Mouse (Mus musculus) heart, embryonic 11.5 days (tissue): Measurements from ENCODE around the gene Junb. TPM values are rescaled to one million over a fixed set of nuclear protein-coding genes. Genes with fewer than 3 reads are reported as not detected.

Source experiments
- ATAC-seq: fragments of 200-750 bp; cut with Nextera tagmentation; replicated peaks from 2 replicates; pipeline ENCODE4 v1.8.0; 2017; ENCODE audit warnings: moderate library complexity; ENCODE audit not compliant: insufficient number of reproducible peaks, low FRiP score, low TSS enrichment
- H3K27ac ChIP-seq: fragments of 300-500 bp; sonication (generic); 2 replicates; pipeline ENCODE4 v1.5.1; 2014; ENCODE audit warnings: mild to moderate bottlenecking, low read depth, low read length
- H3K27me3 ChIP-seq: fragments of 300-500 bp; sonication (generic); 2 replicates; pipeline ENCODE4 v1.6.1; 2014; ENCODE audit warnings: mild to moderate bottlenecking, low read length, mixed read lengths; ENCODE audit not compliant: control insufficient read depth, insufficient read depth
- H3K36me3 ChIP-seq: fragments of 300-500 bp; sonication (generic); 2 replicates; pipeline ENCODE4 v1.6.1; 2014; ENCODE audit warnings: mild to moderate bottlenecking, low read length, moderate library complexity, mixed read lengths; ENCODE audit not compliant: control insufficient read depth, insufficient read depth
- H3K4me1 ChIP-seq: fragments of 300-500 bp; sonication (generic); 2 replicates; pipeline ENCODE4 v1.6.1; 2014; ENCODE audit warnings: low read length; ENCODE audit not compliant: control insufficient read depth, insufficient read depth
- H3K4me2 ChIP-seq: fragments of 300-500 bp; sonication (generic); 2 replicates; pipeline ENCODE4 v1.6.1; 2014; ENCODE audit warnings: mild to moderate bottlenecking, moderate library complexity
- H3K4me3 ChIP-seq: fragments of 300-500 bp; sonication (generic); 2 replicates; pipeline ENCODE4 v1.5.1; 2014; ENCODE audit warnings: low read depth, low read length
- H3K9ac ChIP-seq: fragments of 300-500 bp; sonication (generic); 2 replicates; pipeline ENCODE4 v1.6.1; 2014; ENCODE audit warnings: mild to moderate bottlenecking, low read depth, low read length, moderate library complexity
- H3K9me3 ChIP-seq: fragments of 300-500 bp; sonication (generic); replicated peaks from 2 replicates; pipeline ENCODE4 v1.6.1; 2016; ENCODE audit warnings: low read length; ENCODE audit not compliant: control insufficient read depth
- WGBS: fragments of 180-500 bp; shearing (Covaris S2); extraction: QIAGEN DNeasy Blood & Tissue Kit; methylation state at CpG from one replicate; pipeline ENCODE4 v1.1.7; 2014; ENCODE audit not compliant: insufficient replicate concordance; 5-methylcytosine and 5-hydroxymethylcytosine counted together
- polyA plus RNA-seq: library from polyadenylated mRNA; unstranded; fragments of >200 nt; fragmentation: Nextera tagmentation; extraction: Ambion mirVana; gene quantifications from 2 replicates; pipeline ENCODE4 v1.2.1, GENCODE M21; 2014

The Junb gene
- polyA plus RNA-seq, 1 experiment from 2014 or later = 7.6 TPM

DNA sequence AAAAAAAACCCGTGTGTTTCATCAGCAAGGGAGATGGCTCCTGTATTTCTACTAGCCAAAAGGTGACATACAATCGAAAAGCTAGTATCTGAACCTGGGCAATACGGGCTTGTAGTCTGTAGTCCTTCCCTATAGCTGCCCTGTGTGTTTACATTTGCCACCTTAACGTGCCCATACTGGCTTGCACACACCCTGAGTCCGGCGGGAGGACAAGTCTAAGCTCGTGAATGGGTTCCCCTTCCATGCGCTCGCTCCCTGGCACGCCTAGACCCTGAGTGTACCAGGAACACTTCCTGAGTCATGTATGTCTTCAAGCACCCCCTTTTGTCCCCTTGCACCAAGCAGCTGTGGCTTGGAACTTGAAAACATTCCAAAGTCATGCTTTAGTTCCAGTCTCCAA, 38.2 kb upstream of the Junb start:
- 71% methylated on average over 10 of the region's 10 CpGs for WGBS
- no peak overlapping the region for H3K27ac ChIP-seq
- H3K9ac ChIP-seq = no peak overlapping the region
- H3K36me3 ChIP-seq = peaks cover 10% of the 10 kb centered on the region
- no peaks in the 10 kb centered on the region for H3K9me3 ChIP-seq
- H3K4me2 ChIP-seq = no peak overlapping the region
- no peaks in the 10 kb centered on the region for H3K4me1 ChIP-seq
- H3K4me3 ChIP-seq = no peak overlapping the region
- peaks cover 25% of the 10 kb centered on the region for H3K27me3 ChIP-seq
- ATAC-seq = no peak

DNA sequence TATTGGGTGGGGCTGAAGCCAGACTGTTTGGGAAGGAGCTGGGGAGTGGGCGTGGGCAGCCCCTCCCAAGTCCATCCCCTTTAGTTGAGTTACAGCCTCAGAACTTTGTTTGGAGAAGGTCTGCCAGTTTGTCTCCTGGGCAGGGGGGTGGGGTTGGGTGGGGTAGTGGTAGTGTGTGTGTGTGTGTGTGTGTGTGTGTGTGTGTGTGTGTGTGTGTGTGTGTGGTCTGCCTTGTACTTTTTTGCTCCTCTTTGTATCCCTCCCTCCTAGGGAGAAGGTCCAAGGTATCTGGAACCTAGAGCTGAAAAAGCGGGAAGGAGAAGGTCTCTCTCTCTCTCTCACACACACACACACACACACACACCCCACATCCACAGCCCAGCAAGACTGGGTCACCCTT, 35.9 kb upstream of the Junb start, which contains the start of gene Best2:
Gene Best2 (minus strand): TSS at position 101 of the 400 bp plus-strand sequence.
- no peaks in the 10 kb centered on the region for H3K4me1 ChIP-seq
- peak within 1 kb of the TSS; percentile 30 for H3K4me3 ChIP-seq
- 45% methylated on average over 2 of the region's 2 CpGs for WGBS
- no peaks in the 10 kb centered on the region for H3K9me3 ChIP-seq
- H3K27me3 ChIP-seq = peaks cover 43% of the 10 kb centered on the region
- no peak within 1 kb of the TSS for H3K9ac ChIP-seq
- peaks cover 7% of the 10 kb centered on the region for H3K36me3 ChIP-seq
- no peak within 1 kb of the TSS for H3K27ac ChIP-seq
- ATAC-seq = no peak
- H3K4me2 ChIP-seq = peak within 1 kb of the TSS; percentile 55

DNA sequence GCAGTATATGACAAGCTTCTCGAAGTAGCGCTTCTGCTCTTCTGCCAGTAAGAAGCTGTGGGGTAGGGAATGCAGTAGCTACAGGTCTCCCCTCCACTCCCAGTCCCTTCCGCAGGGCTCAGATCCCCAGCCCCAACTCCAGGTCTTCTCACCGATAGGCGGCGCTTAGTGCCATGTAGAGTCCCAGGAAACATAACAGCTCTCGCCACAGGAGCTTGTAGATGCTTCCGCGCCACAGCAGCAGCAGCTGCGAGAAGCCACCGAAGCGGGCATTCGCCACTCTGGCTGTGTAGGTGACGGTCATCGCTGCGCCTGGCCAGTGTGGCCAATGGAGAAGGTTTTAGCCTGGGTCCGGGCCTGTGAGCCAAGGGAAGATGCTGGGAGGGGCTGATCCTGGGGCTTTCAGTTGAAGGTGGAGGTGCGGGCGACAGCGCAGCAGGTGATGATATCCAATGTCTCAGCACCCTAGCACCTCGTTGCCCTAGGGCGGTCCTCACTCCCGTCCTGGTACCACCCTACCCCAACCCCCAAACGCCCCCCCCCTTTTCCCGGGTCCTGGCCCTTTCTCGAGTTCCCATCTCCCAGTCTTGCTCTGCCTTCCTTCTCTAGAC, 34.8 kb upstream of the Junb start:
- Histone ChIP-seq H3K4me2 (peak overlapping the region; percentile 55), H3K9ac (no peak overlapping the region), H3K36me3 (no peaks in the 10 kb centered on the region; the same call in 1 of the 2 replicates), H3K4me3 (peak overlapping the region; percentile 30), H3K27me3 (peaks cover 52% of the 10 kb centered on the region), H3K4me1 (no peaks in the 10 kb centered on the region), H3K27ac (no peak overlapping the region), H3K9me3 (no peaks in the 10 kb centered on the region)
- 5% methylated on average over 24 of the region's 26 CpGs for WGBS
- ATAC-seq = no peak

DNA sequence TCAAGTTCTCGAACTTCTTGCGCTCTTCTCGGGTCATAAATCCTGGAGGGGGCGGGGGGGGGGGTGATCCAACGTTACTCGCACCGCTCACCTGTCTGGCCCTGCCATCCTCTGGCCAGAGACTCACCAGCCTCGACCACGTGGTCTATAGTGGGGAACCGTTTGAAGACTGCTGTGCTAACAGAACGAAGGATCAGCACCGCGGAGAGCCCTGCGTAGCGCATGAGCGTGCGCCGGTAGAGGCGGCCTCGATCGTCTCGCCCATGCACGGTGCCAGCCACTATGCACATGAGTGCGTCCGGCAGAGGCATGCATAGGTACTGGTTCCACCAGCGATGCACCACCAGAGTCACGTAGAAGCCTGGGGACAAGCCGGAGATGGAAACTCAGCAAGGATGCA, 32.7 kb upstream of the Junb start:
- Histone ChIP-seq H3K27ac (no peak overlapping the region), H3K4me3 (no peak overlapping the region), H3K27me3 (peaks cover 68% of the 10 kb centered on the region), H3K4me2 (no peak overlapping the region), H3K9ac (no peak overlapping the region), H3K4me1 (no peaks in the 10 kb centered on the region), H3K9me3 (no peaks in the 10 kb centered on the region), H3K36me3 (no peaks in the 10 kb centered on the region)
- ATAC-seq = no peak
- WGBS = 14% methylated on average over 28 of the region's 28 CpGs

DNA sequence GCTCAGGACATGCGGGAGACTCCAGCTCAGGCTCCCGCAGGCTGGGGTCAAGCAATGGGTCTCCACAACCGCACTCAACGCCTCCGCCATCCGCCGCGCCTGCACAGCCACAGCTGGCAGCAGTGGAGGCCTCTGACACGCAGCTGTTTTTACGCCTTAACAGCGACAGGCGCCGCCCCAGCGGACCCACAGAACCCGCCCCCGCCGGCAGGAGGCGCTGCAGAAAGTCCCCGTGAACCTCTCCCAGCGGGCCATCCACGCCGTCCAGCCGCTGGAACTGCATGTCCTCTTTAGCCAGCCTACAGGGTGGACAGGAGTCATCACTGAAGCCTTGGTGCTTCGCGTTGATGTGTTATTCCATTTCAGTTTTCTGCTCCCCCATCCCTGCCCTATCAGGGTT, 29.2 kb upstream of the Junb start:
- H3K36me3 ChIP-seq = no peaks in the 10 kb centered on the region
- ATAC-seq = no peak
- H3K27ac ChIP-seq = no peak overlapping the region
- H3K4me3 ChIP-seq = no peak overlapping the region
- WGBS = 15% methylated on average over 23 of the region's 25 CpGs
- peaks cover 49% of the 10 kb centered on the region for H3K27me3 ChIP-seq
- no peaks in the 10 kb centered on the region for H3K4me1 ChIP-seq
- H3K4me2 ChIP-seq = peak overlapping the region; percentile 17
- H3K9me3 ChIP-seq = no peaks in the 10 kb centered on the region
- no peak overlapping the region for H3K9ac ChIP-seq

DNA sequence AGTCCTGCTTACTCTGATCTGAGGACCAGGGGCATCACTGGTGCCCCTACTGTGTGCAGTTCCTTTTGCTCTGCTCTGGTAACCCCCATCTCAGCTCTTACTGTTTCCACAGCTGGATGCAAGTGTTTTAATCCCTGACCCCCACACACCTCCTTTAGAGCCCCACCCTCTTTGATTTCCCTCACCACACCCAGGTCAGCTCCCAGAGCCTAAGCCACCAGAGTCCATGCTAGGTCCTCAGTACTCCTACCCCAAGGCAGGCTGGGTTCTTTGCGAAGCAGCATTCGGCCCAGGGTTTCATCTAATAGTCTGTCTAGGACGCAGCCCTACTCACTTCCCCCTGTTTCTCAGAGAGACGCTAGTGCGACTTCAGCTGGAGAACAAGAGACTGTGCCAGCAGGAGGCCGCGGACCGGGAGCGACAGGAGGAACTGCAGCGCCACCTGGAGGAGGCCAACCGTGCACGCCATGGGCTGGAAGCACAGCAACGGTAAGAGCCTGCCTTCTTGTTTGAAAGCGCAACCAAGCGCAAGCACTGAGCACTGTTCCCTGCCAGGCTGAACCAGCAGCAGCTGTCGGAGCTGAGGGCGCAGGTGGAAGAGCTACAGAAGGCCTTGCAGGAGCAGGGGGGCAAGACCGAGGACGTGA, 19.3 kb upstream of the Junb start:
- Histone ChIP-seq H3K4me3 (no peak overlapping the region), H3K9me3 (no peaks in the 10 kb centered on the region), H3K4me2 (peak overlapping the region; percentile 46), H3K9ac (peak overlapping the region; percentile 56; the same call in 1 of the 2 replicates), H3K27me3 (peaks cover 36% of the 10 kb centered on the region), H3K36me3 (no peaks in the 10 kb centered on the region; the same call in 1 of the 2 replicates), H3K27ac (no peak overlapping the region), H3K4me1 (peaks cover 9% of the 10 kb centered on the region)
- WGBS = 4% methylated on average over 19 of the region's 19 CpGs
- 0 out of 2 replicates have a peak, but pooled peaks have one; percentile 23 for ATAC-seq

DNA sequence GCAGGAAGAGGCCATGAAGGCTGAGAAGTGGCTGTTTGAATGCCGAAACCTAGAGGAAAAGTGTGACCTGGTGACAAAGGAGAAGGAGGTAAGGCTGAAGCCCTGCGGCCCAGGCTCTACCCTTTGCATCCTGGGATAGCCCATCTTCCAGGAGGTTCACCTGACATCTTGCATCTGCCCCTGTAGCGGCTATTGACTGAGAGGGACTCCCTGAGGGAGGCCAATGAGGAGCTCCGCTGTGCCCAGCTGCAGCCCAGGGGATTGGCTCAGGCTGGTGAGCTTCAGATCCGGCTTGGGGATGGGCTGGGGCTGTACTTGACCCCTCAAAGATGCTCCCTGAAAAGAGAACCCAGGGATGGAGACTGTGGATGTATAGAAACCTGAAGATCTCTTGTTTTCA, 18.5 kb upstream of the Junb start:
- Histone ChIP-seq H3K4me3 (no peak overlapping the region), H3K36me3 (no peaks in the 10 kb centered on the region; the same call in 1 of the 2 replicates), H3K4me1 (peaks cover 9% of the 10 kb centered on the region), H3K9me3 (no peaks in the 10 kb centered on the region), H3K27ac (no peak overlapping the region), H3K4me2 (no peak overlapping the region), H3K27me3 (peaks cover 36% of the 10 kb centered on the region), H3K9ac (no peak overlapping the region)
- WGBS = 72% methylated on average over 5 of the region's 5 CpGs
- no peak for ATAC-seq

DNA sequence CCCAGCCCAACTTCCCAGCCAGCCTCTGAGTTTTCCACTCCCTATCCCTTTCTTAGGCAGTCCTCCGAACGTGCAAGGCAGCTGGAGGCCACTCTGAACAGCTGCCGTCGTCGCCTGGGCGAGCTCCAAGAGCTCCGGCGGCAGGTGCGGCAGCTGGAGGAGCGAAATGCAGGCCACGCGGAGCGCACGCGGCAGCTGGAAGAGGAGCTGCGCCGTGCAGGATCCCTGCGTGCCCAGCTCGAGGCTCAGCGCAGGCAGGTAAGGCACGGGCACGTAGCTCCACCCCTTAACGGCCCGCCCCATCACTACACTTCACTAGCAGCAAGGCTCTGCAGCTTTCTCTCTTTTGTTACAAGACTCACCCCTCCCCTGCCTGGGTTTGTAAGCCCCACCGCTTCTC, 17.2 kb upstream of the Junb start:
- Histone ChIP-seq H3K9ac (0 out of 2 replicates have a peak overlapping the region, but pooled peaks have one; percentile 4), H3K9me3 (no peaks in the 10 kb centered on the region), H3K4me1 (peaks cover 12% of the 10 kb centered on the region), H3K4me2 (0 out of 2 replicates have a peak overlapping the region, but pooled peaks have one; percentile 20), H3K36me3 (no peaks in the 10 kb centered on the region; the same call in 1 of the 2 replicates), H3K4me3 (no peak overlapping the region), H3K27me3 (peaks cover 36% of the 10 kb centered on the region), H3K27ac (no peak overlapping the region)
- no peak for ATAC-seq
- WGBS = 29% methylated on average over 25 of the region's 25 CpGs
